Mouse (Mus musculus) hindbrain, postnatal 0 days (tissue): ENCODE results near the gene Fam174b. TPM values are rescaled to one million over a fixed set of nuclear protein-coding genes. Genes with fewer than 3 reads are reported as not detected.

Source experiments
- ATAC-seq: fragments of 200-750 bp; cut with Nextera tagmentation; 2 replicates; pipeline ENCODE4 v1.8.0; 2017; ENCODE audit warnings: mild to moderate bottlenecking, moderate TSS enrichment, moderate library complexity
- DNase-seq: peaks from one replicate; pipeline ENCODE4 v3.0.0-alpha.2; 2015; ENCODE audit warnings: low spot score
- H3K27ac ChIP-seq: fragments of 300-500 bp; sonication (generic); 2 replicates; pipeline ENCODE4 v1.5.1; 2014; ENCODE audit warnings: mild to moderate bottlenecking
- H3K27me3 ChIP-seq: fragments of 300-500 bp; sonication (generic); 2 replicates; pipeline ENCODE4 v1.6.1; 2014; ENCODE audit warnings: low read length, mixed read lengths; ENCODE audit not compliant: insufficient read depth
- H3K36me3 ChIP-seq: fragments of 300-500 bp; sonication (generic); 2 replicates; pipeline ENCODE4 v1.6.1; 2014; ENCODE audit warnings: low read length, mixed read lengths; ENCODE audit not compliant: insufficient read depth
- H3K4me1 ChIP-seq: fragments of 300-500 bp; sonication (generic); 2 replicates; pipeline ENCODE4 v1.6.1; 2014; ENCODE audit warnings: antibody characterized with exemption, low read length, mixed read lengths; ENCODE audit not compliant: insufficient read depth
- H3K4me2 ChIP-seq: fragments of 300-500 bp; sonication (generic); 2 replicates; pipeline ENCODE4 v1.6.1; 2014; ENCODE audit warnings: low read depth, mild to moderate bottlenecking, low read length, moderate library complexity, mixed read lengths
- H3K4me3 ChIP-seq: fragments of 300-500 bp; sonication (generic); 2 replicates; pipeline ENCODE4 v1.5.1; 2014; ENCODE audit warnings: low read length
- H3K9ac ChIP-seq: fragments of 300-500 bp; sonication (generic); replicated peaks from 2 replicates; pipeline ENCODE4 v1.6.1; 2014; ENCODE audit warnings: mild to moderate bottlenecking, low read length, moderate library complexity, mixed read lengths
- H3K9me3 ChIP-seq: fragments of 300-500 bp; sonication (generic); 2 replicates; pipeline ENCODE4 v1.6.1; 2016; ENCODE audit warnings: low read length, mixed read lengths
- CTCF ChIP-seq: IDR thresholded peaks from 2 replicates; pipeline ENCODE4 v1.5.1; 2016; ENCODE audit warnings: antibody characterized with exemption, control low read depth, low read depth
- WGBS: fragments of 180-500 bp; shearing (Covaris S2); extraction: QIAGEN DNeasy Blood & Tissue Kit; methylation state at CpG from one replicate; pipeline ENCODE4 v1.1.7; 2014; 5-methylcytosine and 5-hydroxymethylcytosine counted together
- polyA plus RNA-seq: library from polyadenylated mRNA; unstranded; fragments of >200 nt; fragmentation: Nextera tagmentation; extraction: Ambion mirVana; gene quantifications from 2 replicates; pipeline ENCODE4 v1.2.1, GENCODE M21; 2015
- total RNA-seq: library from RNA; depleted of rRNA; stranded (reverse); fragments of >200 nt; gene quantifications from 2 replicates; pipeline ENCODE4 v1.2.3, GENCODE M21; 2014

The Fam174b gene
- total and polyA plus RNA-seq, 2 experiments from 2014 or later = 26.1 to 29.3 TPM

- DNase-seq = no peak
- Histone ChIP-seq H3K36me3 (no peaks in the 10 kb centered on the region), H3K9ac (peak overlapping the region; percentile 77; the same call in 1 of the 2 replicates), H3K9me3 (no peaks in the 10 kb centered on the region), H3K27ac (peak overlapping the region; percentile 92; the same call in 1 of the 2 replicates), H3K27me3 (no peaks in the 10 kb centered on the region), H3K4me1 (peaks cover 8% of the 10 kb centered on the region; the same call in 1 of the 2 replicates), H3K4me3 (peak overlapping the region; percentile 75), H3K4me2 (peak overlapping the region; percentile 95)
- no peak for ATAC-seq
- WGBS = 44% methylated on average over 5 of the region's 5 CpGs
- TF ChIP-seq CTCF = no peak
Observed at GRCm38 (mm10) chr7:73741392-73741791, 1.3 kb downstream of the Fam174b start.

- H3K9me3 ChIP-seq = no peaks in the 10 kb centered on the region
- no peak for DNase-seq
- 58% methylated on average over 6 of the region's 6 CpGs for WGBS
- TF ChIP-seq CTCF = no peak
- H3K4me2 ChIP-seq = peak overlapping the region; percentile 95
- H3K4me1 ChIP-seq = peaks cover 8% of the 10 kb centered on the region; the same call in 1 of the 2 replicates
- H3K4me3 ChIP-seq = no peak overlapping the region
- no peak for ATAC-seq
- H3K9ac ChIP-seq = no peak overlapping the region
- no peaks in the 10 kb centered on the region for H3K27me3 ChIP-seq
- H3K36me3 ChIP-seq = no peaks in the 10 kb centered on the region
- H3K27ac ChIP-seq = no peak overlapping the region
Observed at GRCm38 (mm10) chr7:73741841-73742240, 1.7 kb downstream of the Fam174b start.

- no peak overlapping the region for H3K27ac ChIP-seq
- no peaks in the 10 kb centered on the region for H3K9me3 ChIP-seq
- no peak for DNase-seq
- H3K4me2 ChIP-seq = no peak overlapping the region
- no peak overlapping the region for H3K4me3 ChIP-seq
- no peak overlapping the region for H3K9ac ChIP-seq
- 80% methylated on average over 8 of the region's 8 CpGs for WGBS
- H3K4me1 ChIP-seq = peaks cover 8% of the 10 kb centered on the region; the same call in 1 of the 2 replicates
- no peaks in the 10 kb centered on the region for H3K27me3 ChIP-seq
- H3K36me3 ChIP-seq = no peaks in the 10 kb centered on the region
- no peak for ATAC-seq
- no peak for TF ChIP-seq CTCF
Observed at GRCm38 (mm10) chr7:73743144-73743543, 3.0 kb downstream of the Fam174b start.

GRCm38 (mm10) chr7:73743831-73744370 is 3.8 kb downstream of the Fam174b start:
- no peaks in the 10 kb centered on the region for H3K36me3 ChIP-seq
- no peak for ATAC-seq
- no peak for TF ChIP-seq CTCF
- H3K9me3 ChIP-seq = no peaks in the 10 kb centered on the region
- H3K27me3 ChIP-seq = no peaks in the 10 kb centered on the region
- peaks cover 8% of the 10 kb centered on the region; the same call in 1 of the 2 replicates for H3K4me1 ChIP-seq
- no peak overlapping the region for H3K4me2 ChIP-seq
- 81% methylated on average over 10 of the region's 10 CpGs for WGBS
- H3K27ac ChIP-seq = no peak overlapping the region
- H3K9ac ChIP-seq = no peak overlapping the region
- no peak overlapping the region for H3K4me3 ChIP-seq
- no peak for DNase-seq

- Histone ChIP-seq H3K27ac (no peak overlapping the region), H3K27me3 (no peaks in the 10 kb centered on the region), H3K4me1 (peaks cover 8% of the 10 kb centered on the region; the same call in 1 of the 2 replicates), H3K9me3 (no peaks in the 10 kb centered on the region), H3K36me3 (no peaks in the 10 kb centered on the region), H3K4me2 (no peak overlapping the region), H3K4me3 (no peak overlapping the region), H3K9ac (no peak overlapping the region)
- no peak for TF ChIP-seq CTCF
- ATAC-seq (no peak), DNase-seq (no peak)
- WGBS = 46% methylated on average over 5 of the region's 5 CpGs
Observed at GRCm38 (mm10) chr7:73745903-73746302, 5.8 kb downstream of the Fam174b start.

- DNase-seq (peak; percentile 31), ATAC-seq (peak; percentile 52; the same call in 1 of the 2 replicates)
- no peak for TF ChIP-seq CTCF
- WGBS = 67% methylated on average over 4 of the region's 4 CpGs
- peaks cover 3% of the 10 kb centered on the region; the same call in 1 of the 2 replicates for H3K4me1 ChIP-seq
- no peak overlapping the region for H3K27ac ChIP-seq
- H3K27me3 ChIP-seq = no peaks in the 10 kb centered on the region
- no peaks in the 10 kb centered on the region for H3K9me3 ChIP-seq
- no peaks in the 10 kb centered on the region for H3K36me3 ChIP-seq
- H3K4me3 ChIP-seq = no peak overlapping the region
- H3K4me2 ChIP-seq = no peak overlapping the region
- H3K9ac ChIP-seq = no peak overlapping the region
Observed at GRCm38 (mm10) chr7:73746836-73747235, 6.7 kb downstream of the Fam174b start.

GRCm38 (mm10) chr7:73747531-73747930 is 7.4 kb downstream of the Fam174b start:
- no peaks in the 10 kb centered on the region for H3K9me3 ChIP-seq
- DNase-seq (no peak), ATAC-seq (no peak)
- no peak for TF ChIP-seq CTCF
- no peaks in the 10 kb centered on the region for H3K4me1 ChIP-seq
- no peak overlapping the region for H3K4me3 ChIP-seq
- H3K27me3 ChIP-seq = no peaks in the 10 kb centered on the region
- H3K36me3 ChIP-seq = no peaks in the 10 kb centered on the region
- no peak overlapping the region for H3K9ac ChIP-seq
- H3K27ac ChIP-seq = no peak overlapping the region
- 81% methylated on average over 3 of the region's 3 CpGs for WGBS
- no peak overlapping the region for H3K4me2 ChIP-seq
